Mouse (Mus musculus) lung, embryonic 16.5 days (tissue): Measurements from ENCODE around the gene Mrpl44. TPM values are rescaled to one million over a fixed set of nuclear protein-coding genes. Genes with fewer than 3 reads are reported as not detected.

Source experiments
- ATAC-seq: fragments of 200-750 bp; cut with Nextera tagmentation; 2 replicates; pipeline ENCODE4 v1.8.0; 2017; ENCODE audit warnings: low read depth, mild to moderate bottlenecking, moderate library complexity
- H3K27ac ChIP-seq: fragments of 300-500 bp; sonication (generic); 2 replicates; pipeline ENCODE4 v1.5.1; 2014; ENCODE audit warnings: mild to moderate bottlenecking, control low read depth, low read length
- H3K27me3 ChIP-seq: fragments of 300-500 bp; sonication (generic); 2 replicates; pipeline ENCODE4 v1.6.1; 2014; ENCODE audit warnings: low read depth, low read length, mixed read lengths; ENCODE audit not compliant: control insufficient read depth, insufficient read depth
- H3K36me3 ChIP-seq: fragments of 300-500 bp; sonication (generic); 2 replicates; pipeline ENCODE4 v1.6.1; 2014; ENCODE audit warnings: low read length; ENCODE audit not compliant: control insufficient read depth, insufficient read depth
- H3K4me1 ChIP-seq: fragments of 300-500 bp; sonication (generic); replicated peaks from 2 replicates; pipeline ENCODE4 v1.6.1; 2014; ENCODE audit warnings: low read length, mixed read lengths; ENCODE audit not compliant: control insufficient read depth, insufficient read depth
- H3K4me2 ChIP-seq: fragments of 300-500 bp; sonication (generic); 2 replicates; pipeline ENCODE4 v1.6.1; 2014; ENCODE audit warnings: low read depth, low read length, control low read depth
- H3K4me3 ChIP-seq: fragments of 300-500 bp; sonication (generic); 2 replicates; pipeline ENCODE4 v1.5.1; 2014; ENCODE audit warnings: mild to moderate bottlenecking, low read length, control low read depth
- H3K9ac ChIP-seq: fragments of 300-500 bp; sonication (generic); 2 replicates; pipeline ENCODE4 v1.6.1; 2014; ENCODE audit warnings: low read length, control low read depth
- H3K9me3 ChIP-seq: fragments of 300-500 bp; sonication (generic); 2 replicates; pipeline ENCODE4 v1.6.1; 2016; ENCODE audit warnings: low read length; ENCODE audit not compliant: control insufficient read depth
- WGBS: fragments of 180-500 bp; shearing (Covaris S2); extraction: QIAGEN DNeasy Blood & Tissue Kit; methylation state at CpG from one replicate; pipeline ENCODE4 v1.1.7; 2014; 5-methylcytosine and 5-hydroxymethylcytosine counted together
- polyA plus RNA-seq: library from polyadenylated mRNA; unstranded; fragments of >200 nt; fragmentation: Nextera tagmentation; extraction: Ambion mirVana; gene quantifications from 2 replicates; pipeline ENCODE4 v1.2.1, GENCODE M21; 2015

The Mrpl44 gene
- polyA plus RNA-seq: 54.1 and 55.0 TPM in 2 replicates

- H3K27ac ChIP-seq: peak within 1 kb of the TSS; percentile 90
- peak within 1 kb of the TSS; percentile 99 for H3K4me3 ChIP-seq
- H3K9ac ChIP-seq: peak within 1 kb of the TSS; percentile 97
- H3K9me3 ChIP-seq: no peaks in the 10 kb centered on the region
- H3K4me2 ChIP-seq: peak within 1 kb of the TSS; percentile 63
- under 1% methylated on average over 38 of the region's 38 CpGs for WGBS
- peaks cover 2% of the 10 kb centered on the region; the same call in 1 of the 2 replicates for H3K4me1 ChIP-seq
- peaks cover 21% of the 10 kb centered on the region for H3K36me3 ChIP-seq
- ATAC-seq: peak; percentile 100
- no peaks in the 10 kb centered on the region for H3K27me3 ChIP-seq
Measured at GRCm38 (mm10) chr1:79775927-79776458, at the start of gene Mrpl44, which contains the start of gene Wdfy1. Gene Mrpl44 (plus strand): TSS chr1:79776018. Gene Wdfy1 (minus strand): TSS chr1:79776143.

GRCm38 (mm10) chr1:79734794-79735193 is 41.0 kb upstream of the Mrpl44 start:
- Histone ChIP-seq H3K4me2 (no peak overlapping the region), H3K36me3 (no peaks in the 10 kb centered on the region; the same call in 1 of the 2 replicates), H3K4me1 (no peaks in the 10 kb centered on the region), H3K9me3 (no peaks in the 10 kb centered on the region), H3K27ac (no peak overlapping the region), H3K27me3 (no peaks in the 10 kb centered on the region), H3K4me3 (no peak overlapping the region), H3K9ac (no peak overlapping the region)
- no peak for ATAC-seq
- WGBS: 85% methylated on average over 5 of the region's 5 CpGs

- Histone ChIP-seq H3K9me3 (no peaks in the 10 kb centered on the region), H3K4me3 (no peak overlapping the region), H3K27me3 (no peaks in the 10 kb centered on the region), H3K9ac (no peak overlapping the region), H3K4me2 (no peak overlapping the region), H3K36me3 (no peaks in the 10 kb centered on the region; the same call in 1 of the 2 replicates), H3K27ac (no peak overlapping the region), H3K4me1 (no peaks in the 10 kb centered on the region)
- no peak for ATAC-seq
- 84% methylated on average over 3 of the region's 3 CpGs for WGBS
Measured at GRCm38 (mm10) chr1:79736408-79736807, 39.4 kb upstream of the Mrpl44 start.

GRCm38 (mm10) chr1:79739726-79740125 is 36.1 kb upstream of the Mrpl44 start:
- H3K9me3 ChIP-seq: no peaks in the 10 kb centered on the region
- H3K27me3 ChIP-seq: no peaks in the 10 kb centered on the region
- H3K4me1 ChIP-seq: no peaks in the 10 kb centered on the region
- H3K36me3 ChIP-seq: no peaks in the 10 kb centered on the region; the same call in 1 of the 2 replicates
- H3K4me3 ChIP-seq: no peak overlapping the region
- 93% methylated on average over 2 of the region's 2 CpGs for whole genome bisulfite sequencing
- no peak overlapping the region for H3K4me2 ChIP-seq
- ATAC-seq: no peak
- H3K27ac ChIP-seq: no peak overlapping the region
- no peak overlapping the region for H3K9ac ChIP-seq

GRCm38 (mm10) chr1:79741002-79741401 is 34.8 kb upstream of the Mrpl44 start:
- Histone ChIP-seq H3K9me3 (no peaks in the 10 kb centered on the region), H3K36me3 (no peaks in the 10 kb centered on the region; the same call in 1 of the 2 replicates), H3K4me2 (no peak overlapping the region), H3K27me3 (no peaks in the 10 kb centered on the region), H3K27ac (no peak overlapping the region), H3K9ac (no peak overlapping the region), H3K4me3 (no peak overlapping the region), H3K4me1 (no peaks in the 10 kb centered on the region)
- 77% methylated on average over 4 of the region's 4 CpGs for WGBS
- ATAC-seq: peak; percentile 71

GRCm38 (mm10) chr1:79742949-79743348 is 32.9 kb upstream of the Mrpl44 start:
- no peaks in the 10 kb centered on the region for H3K4me1 ChIP-seq
- no peak for ATAC-seq
- no peaks in the 10 kb centered on the region for H3K36me3 ChIP-seq
- H3K9ac ChIP-seq: no peak overlapping the region
- no peak overlapping the region for H3K4me3 ChIP-seq
- no peaks in the 10 kb centered on the region for H3K27me3 ChIP-seq
- no peaks in the 10 kb centered on the region for H3K9me3 ChIP-seq
- WGBS: 93% methylated on average over 7 of the region's 7 CpGs
- H3K4me2 ChIP-seq: no peak overlapping the region
- no peak overlapping the region for H3K27ac ChIP-seq

- H3K9me3 ChIP-seq: no peaks in the 10 kb centered on the region
- ATAC-seq: no peak
- WGBS: 90% methylated on average over 1 of the region's 1 CpGs
- no peak overlapping the region for H3K4me3 ChIP-seq
- H3K4me2 ChIP-seq: no peak overlapping the region
- no peak overlapping the region for H3K27ac ChIP-seq
- H3K4me1 ChIP-seq: no peaks in the 10 kb centered on the region
- no peaks in the 10 kb centered on the region for H3K27me3 ChIP-seq
- no peaks in the 10 kb centered on the region for H3K36me3 ChIP-seq
- no peak overlapping the region for H3K9ac ChIP-seq
Measured at GRCm38 (mm10) chr1:79743385-79743784, 32.4 kb upstream of the Mrpl44 start.

GRCm38 (mm10) chr1:79746056-79746455 is 29.8 kb upstream of the Mrpl44 start:
- no peak overlapping the region for H3K9ac ChIP-seq
- WGBS: 60% methylated on average over 4 of the region's 4 CpGs
- 0 out of 2 replicates have a peak overlapping the region, but pooled peaks have one; percentile 32 for H3K27ac ChIP-seq
- peak; percentile 95 for ATAC-seq
- no peak overlapping the region for H3K4me2 ChIP-seq
- no peaks in the 10 kb centered on the region for H3K9me3 ChIP-seq
- no peaks in the 10 kb centered on the region; the same call in 1 of the 2 replicates for H3K36me3 ChIP-seq
- H3K4me3 ChIP-seq: no peak overlapping the region
- H3K27me3 ChIP-seq: no peaks in the 10 kb centered on the region
- no peaks in the 10 kb centered on the region for H3K4me1 ChIP-seq

GRCm38 (mm10) chr1:79751186-79751585 is 24.6 kb upstream of the Mrpl44 start:
- peak; percentile 40; the same call in 1 of the 2 replicates for ATAC-seq
- H3K27me3 ChIP-seq: no peaks in the 10 kb centered on the region

More at GRCm38 (mm10) chr1:79751186-79751585, 24.6 kb upstream of the Mrpl44 start:
- Histone ChIP-seq H3K27ac (no peak overlapping the region), H3K4me1 (peaks cover 4% of the 10 kb centered on the region; the same call in 1 of the 2 replicates), H3K9ac (no peak overlapping the region), H3K36me3 (no peaks in the 10 kb centered on the region; the same call in 1 of the 2 replicates), H3K4me3 (no peak overlapping the region), H3K4me2 (no peak overlapping the region), H3K9me3 (no peaks in the 10 kb centered on the region)
- WGBS: 34% methylated on average over 5 of the region's 5 CpGs
